Mouse (Mus musculus) right cerebral cortex, postnatal 25 days (tissue): ENCODE results near the gene Zfp280b.
"Not testable (repeated sequence)": the region's sequence is repeated elsewhere in the genome, so short reads cannot be mapped to it uniquely, and the experiment has no call there.

ENCODE experiments used
- DNase-seq: peaks from one replicate; pipeline ENCODE4 v3.0.0; 2022

Gene Zfp280b

DNA sequence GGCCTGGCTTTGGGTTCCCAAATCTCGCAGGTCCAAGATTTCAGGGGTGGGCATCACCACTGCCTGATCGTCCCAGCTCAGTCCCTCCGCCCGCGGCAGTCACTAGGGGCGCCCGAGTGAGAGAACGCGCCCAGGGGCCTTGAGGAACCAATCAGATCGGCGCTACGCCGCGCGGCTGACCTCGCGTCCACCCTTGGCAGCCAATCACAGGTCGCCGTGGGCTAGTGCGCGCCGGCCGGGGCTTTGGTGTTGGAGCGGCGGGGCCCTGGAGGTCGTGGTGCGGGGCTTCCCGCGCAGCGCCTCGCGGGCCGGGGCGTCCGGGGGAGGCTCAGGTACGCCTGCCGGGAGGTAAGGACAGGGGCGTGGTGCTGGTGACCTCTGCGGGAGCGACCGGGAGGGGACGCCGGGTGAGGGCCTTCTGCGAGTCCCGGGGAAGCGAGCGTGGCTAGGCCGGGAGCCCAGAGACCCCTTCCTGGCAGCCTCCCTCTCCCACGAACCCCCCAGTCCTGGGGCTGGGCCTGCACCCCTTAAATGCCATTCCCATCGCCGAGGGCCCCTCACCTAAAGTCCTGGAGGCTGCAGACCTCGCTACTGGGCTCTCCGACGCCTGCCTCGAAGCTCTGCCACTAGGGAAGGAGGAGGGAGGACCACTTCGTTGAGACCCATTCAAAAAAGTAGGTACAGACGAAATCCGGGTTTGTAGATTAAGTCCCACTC, at the start of gene Zfp280b:
Gene Zfp280b, plus strand, starts transcription at position 249 of the 717 bp plus-strand sequence.
- DNase-seq = peak; percentile 93

DNA sequence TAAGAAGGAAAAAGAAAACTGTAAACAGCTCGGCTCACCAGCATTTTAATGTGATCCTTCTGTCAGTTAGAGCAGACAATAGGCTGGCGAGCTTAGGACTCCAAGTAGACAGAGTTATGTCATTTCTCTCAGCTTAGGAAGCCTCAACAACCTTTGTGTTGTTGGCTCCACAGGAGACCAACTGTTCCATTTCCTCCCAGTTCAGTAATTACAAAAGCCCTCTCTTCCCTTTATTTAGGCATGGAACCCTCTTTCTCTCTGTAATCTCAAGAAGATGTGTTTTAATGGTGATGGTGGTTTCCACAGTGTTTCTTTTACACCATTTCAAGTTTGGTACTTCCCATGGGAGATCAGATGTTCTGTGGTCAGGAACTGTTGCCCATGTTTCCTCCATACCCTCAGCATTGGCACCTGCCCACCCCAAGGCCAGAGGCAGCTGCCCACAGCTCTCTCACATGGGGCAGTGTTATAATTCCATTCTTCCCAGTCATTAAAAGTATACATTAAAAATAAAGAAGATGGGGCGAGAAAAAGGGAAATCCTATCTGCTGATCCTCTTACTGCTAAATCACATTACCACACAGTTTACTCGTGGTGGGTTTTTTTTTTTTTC, 41.9 kb upstream of the Zfp280b start:
- DNase-seq = no peak

DNA sequence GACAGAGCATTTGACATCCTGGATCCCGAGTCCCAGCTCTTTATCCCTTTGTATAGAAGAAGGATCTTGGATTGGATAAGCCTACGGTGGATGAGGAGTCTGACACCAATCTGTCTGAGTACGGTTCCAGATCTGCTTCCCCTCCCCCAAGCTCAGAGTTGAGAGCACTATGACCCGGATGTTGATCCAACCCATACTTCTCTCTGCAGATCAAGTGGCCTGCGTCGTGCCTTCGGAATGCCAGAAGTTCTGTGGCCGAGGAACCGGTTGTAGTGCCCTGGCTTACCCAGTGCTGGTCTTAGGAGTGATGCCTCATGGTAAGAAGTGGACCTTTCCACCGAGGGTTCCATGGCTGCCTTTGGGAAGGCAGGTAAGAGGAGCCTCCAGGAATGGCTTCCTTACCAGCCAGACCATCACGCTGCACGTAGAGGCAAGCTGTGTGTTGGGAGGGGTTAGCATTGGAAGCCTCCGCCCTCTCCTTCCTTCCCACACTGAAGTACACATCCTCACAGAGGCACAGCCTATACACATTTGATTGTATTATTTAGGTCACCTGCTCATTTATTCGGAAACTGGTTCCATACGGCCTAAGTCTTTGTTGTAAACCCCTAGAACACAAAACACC, 38.7 kb upstream of the Zfp280b start:
- DNase-seq = no peak

GRCm38 (mm10) chr10:75994531-75995210, 37.8 kb upstream of the Zfp280b start:
- DNase-seq = not testable (repeated sequence)

- DNase-seq = no peak
Observed at GRCm38 (mm10) chr10:75995463-75995862, 37.0 kb upstream of the Zfp280b start.

GRCm38 (mm10) chr10:75996315-75996714, 36.1 kb upstream of the Zfp280b start:
- no peak for DNase-seq

GRCm38 (mm10) chr10:76001160-76001559, 31.3 kb upstream of the Zfp280b start:
- no peak for DNase-seq

- no peak for DNase-seq
Observed at GRCm38 (mm10) chr10:76002101-76002521, 30.3 kb upstream of the Zfp280b start.

DNA sequence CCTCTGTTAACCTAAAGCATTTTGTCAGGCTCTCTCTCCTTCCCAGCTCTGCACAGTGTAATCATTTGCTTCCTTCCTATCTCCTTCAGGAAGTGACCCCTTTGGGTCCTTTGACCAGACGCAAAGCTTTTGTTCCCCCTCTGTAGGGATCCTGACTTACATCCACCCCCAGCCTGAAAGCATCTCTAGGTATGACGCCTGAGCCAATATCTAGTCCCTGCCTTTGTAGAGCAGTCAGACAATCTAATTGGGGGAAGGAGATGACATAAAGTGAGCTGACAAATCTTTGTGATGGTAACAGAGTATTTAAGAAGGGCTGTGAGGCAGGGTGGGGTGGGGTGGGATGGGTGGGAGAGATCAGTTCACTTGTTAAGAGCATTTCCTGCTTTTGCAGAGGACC, 29.8 kb upstream of the Zfp280b start:
- no peak for DNase-seq

- no peak for DNase-seq
Observed at GRCm38 (mm10) chr10:76003221-76003620, 29.2 kb upstream of the Zfp280b start.

GRCm38 (mm10) chr10:76006385-76006784, 26.1 kb upstream of the Zfp280b start:
- no peak for DNase-seq

DNA sequence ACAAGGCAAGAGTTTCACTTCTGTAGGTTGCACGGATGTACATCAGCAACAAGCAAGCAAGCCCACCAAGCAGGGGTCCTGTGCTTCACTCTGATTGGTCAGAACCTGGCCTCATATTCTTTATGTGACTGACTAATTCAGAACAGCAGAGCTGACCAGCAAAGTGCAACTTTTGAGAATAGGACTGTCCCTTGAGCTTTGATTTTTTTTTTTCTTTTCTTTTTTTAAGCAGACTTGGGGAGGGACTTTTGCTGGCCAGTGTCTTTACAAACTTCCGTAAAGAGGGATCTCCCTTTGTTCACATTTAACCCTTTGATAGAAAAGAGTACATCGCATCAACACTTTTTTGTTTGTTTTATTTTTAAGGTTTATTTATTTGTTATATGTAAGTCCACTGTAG, 22.6 kb upstream of the Zfp280b start:
- no peak for DNase-seq

DNA sequence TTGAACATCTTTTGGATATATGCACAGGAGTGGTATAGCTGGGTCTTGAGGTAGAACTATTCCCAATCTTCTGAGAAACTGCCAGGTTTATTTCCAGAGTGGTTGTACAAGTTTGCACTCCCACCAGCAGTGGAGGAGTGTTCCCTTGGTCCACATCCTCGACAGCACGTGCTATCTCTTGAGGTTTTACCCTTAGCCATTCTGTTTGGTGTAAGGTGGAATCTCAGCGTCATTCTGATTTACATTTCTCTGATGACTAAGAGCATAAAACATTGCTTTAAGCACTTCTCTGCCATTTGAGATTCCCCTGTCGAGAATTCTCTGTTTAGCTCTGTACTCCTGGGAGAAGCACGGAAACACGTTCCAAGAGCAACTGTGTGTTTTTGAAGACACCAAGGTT, 19.5 kb upstream of the Zfp280b start:
- DNase-seq = no peak

- no peak for DNase-seq
Observed at GRCm38 (mm10) chr10:76016886-76017285, 15.6 kb upstream of the Zfp280b start.

- no peak for DNase-seq
Observed at GRCm38 (mm10) chr10:76021728-76022127, 10.7 kb upstream of the Zfp280b start.

GRCm38 (mm10) chr10:76023921-76024320, 8.5 kb upstream of the Zfp280b start:
- DNase-seq = no peak

GRCm38 (mm10) chr10:76025470-76026190, 6.8 kb upstream of the Zfp280b start:
- DNase-seq = no peak

- DNase-seq = no peak
Observed at GRCm38 (mm10) chr10:76027127-76028015, 5.1 kb upstream of the Zfp280b start.

GRCm38 (mm10) chr10:76028016-76028366, 4.5 kb upstream of the Zfp280b start:
- DNase-seq = no peak

- DNase-seq = no peak
Observed at GRCm38 (mm10) chr10:76028396-76028795, 4.1 kb upstream of the Zfp280b start.

DNA sequence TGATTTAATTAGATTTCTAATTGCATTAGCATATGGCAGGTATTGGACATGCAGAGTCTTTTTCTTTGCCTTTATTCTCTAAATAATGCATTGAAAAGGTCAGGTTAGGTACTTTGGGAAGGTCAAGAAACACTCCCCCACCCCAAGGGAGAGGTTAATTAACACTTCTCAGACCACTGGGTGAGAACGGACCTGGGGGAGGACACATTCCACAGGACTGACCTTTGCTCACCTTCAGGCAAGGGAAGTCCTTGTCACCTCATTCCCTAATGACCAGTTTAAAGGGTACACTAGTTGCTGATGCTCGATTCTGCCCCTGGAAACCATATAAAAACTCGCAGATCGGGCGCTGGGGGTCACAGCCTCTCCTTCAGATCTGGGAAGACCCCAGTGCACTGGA, 3.2 kb upstream of the Zfp280b start:
- no peak for DNase-seq

- no peak for DNase-seq
Observed at GRCm38 (mm10) chr10:76030496-76030895, 2.0 kb upstream of the Zfp280b start.
